Mouse (Mus musculus) myocyte (in vitro differentiated cells): ENCODE data around the gene Nid1. TPM values are rescaled to one million over a fixed set of nuclear protein-coding genes. Genes with fewer than 3 reads are reported as not detected.
"Not testable (repeated sequence)": the region's sequence is repeated elsewhere in the genome, so short reads cannot be mapped to it uniquely, and the experiment has no call there.

Experiments
- H3K27me3 ChIP-seq: one replicate; pipeline ENCODE4 v1.6.1; 2011; ENCODE audit not compliant: control insufficient read depth, insufficient read depth, insufficient read length
- H3K36me3 ChIP-seq: one replicate; pipeline ENCODE4 v1.6.1; 2011; ENCODE audit not compliant: control insufficient read depth, insufficient read depth
- H3K4me2 ChIP-seq: one replicate; pipeline ENCODE4 v1.6.1; 2011; ENCODE audit warnings: low read depth, control low read depth
- H3K4me3 ChIP-seq: one replicate; pipeline ENCODE4 v1.5.1; 2011; ENCODE audit warnings: mild to moderate bottlenecking, control low read depth, moderate library complexity
- H3K79me2 ChIP-seq: one replicate; pipeline ENCODE4 v1.6.1; 2011; ENCODE audit not compliant: control insufficient read depth, insufficient read depth
- H3ac ChIP-seq: one replicate; pipeline ENCODE4 v1.6.1; 2011; ENCODE audit not compliant: control insufficient read depth, insufficient read length
- CEBPB ChIP-seq: IDR thresholded peaks from 2 replicates; pipeline ENCODE4 v1.6.1; 2011; ENCODE audit warnings: mild to moderate bottlenecking, moderate library complexity; ENCODE audit not compliant: poor library complexity, insufficient read depth, severe bottlenecking
- E2F4 ChIP-seq: IDR thresholded peaks from one replicate; pipeline ENCODE4 v1.6.1; 2011; ENCODE audit warnings: mild to moderate bottlenecking, control low read depth, moderate library complexity; ENCODE audit not compliant: insufficient read depth
- POLR2A ChIP-seq: IDR thresholded peaks from one replicate; pipeline ENCODE4 v1.6.1; 2011; ENCODE audit warnings: low read depth, mild to moderate bottlenecking, control low read depth, moderate library complexity; ENCODE audit not compliant: insufficient read length
- TCF12 ChIP-seq: IDR thresholded peaks from one replicate; pipeline ENCODE4 v1.6.1; 2011; ENCODE audit warnings: mild to moderate bottlenecking, control low read depth; ENCODE audit not compliant: poor library complexity, insufficient read depth, severe bottlenecking
- USF1 ChIP-seq: IDR thresholded peaks from one replicate; pipeline ENCODE4 v1.6.1; 2011; ENCODE audit warnings: low read depth, mild to moderate bottlenecking, control low read depth, moderate library complexity
- polyA plus RNA-seq: library from polyadenylated mRNA; unstranded; fragments of >200 nt; fragmentation: generic; extraction: Trizol; gene quantifications from one replicate; pipeline ENCODE4 v1.2.1, GENCODE M21; 2012; ENCODE audit warnings: missing spikeins

The Nid1 gene
- polyA plus RNA-seq, 1 experiment = 52.1 TPM

- H3K4me2 ChIP-seq = no peak overlapping the region
- no peaks in the 10 kb centered on the region for H3K27me3 ChIP-seq
- H3K79me2 ChIP-seq = no peaks in the 10 kb centered on the region
- H3K36me3 ChIP-seq = no peaks in the 10 kb centered on the region
- TF ChIP-seq TCF12 = no peak
- TF ChIP-seq USF1 = no peak
- no peak for TF ChIP-seq E2F4
- no peak for TF ChIP-seq POLR2A
- no peak for TF ChIP-seq CEBPB
- no peak overlapping the region for H3ac ChIP-seq
- no peak overlapping the region for H3K4me3 ChIP-seq
These were observed 23.1 kb upstream of the Nid1 start for GRCm38 (mm10) chr13:13414206-13414605.

- not testable (repeated sequence) for H3ac ChIP-seq, H3K36me3 ChIP-seq, H3K4me3 ChIP-seq, H3K79me2 ChIP-seq, H3K4me2 ChIP-seq, H3K27me3 ChIP-seq
These were observed 22.0 kb upstream of the Nid1 start for GRCm38 (mm10) chr13:13415120-13416006.

GRCm38 (mm10) chr13:13416007-13416337, 21.4 kb upstream of the Nid1 start:
- not testable (repeated sequence) for H3K4me3 ChIP-seq, H3K27me3 ChIP-seq, H3ac ChIP-seq, H3K4me2 ChIP-seq, H3K79me2 ChIP-seq, H3K36me3 ChIP-seq

GRCm38 (mm10) chr13:13418859-13419258, 18.5 kb upstream of the Nid1 start:
- not testable (repeated sequence) for H3K27me3 ChIP-seq, H3K4me2 ChIP-seq, H3K79me2 ChIP-seq, H3K36me3 ChIP-seq, H3ac ChIP-seq, H3K4me3 ChIP-seq

- not testable (repeated sequence) for H3ac ChIP-seq, H3K79me2 ChIP-seq, H3K4me3 ChIP-seq, H3K4me2 ChIP-seq, H3K27me3 ChIP-seq, H3K36me3 ChIP-seq
These were observed 14.1 kb upstream of the Nid1 start for GRCm38 (mm10) chr13:13423301-13423700.

- H3K4me3 ChIP-seq, H3K4me2 ChIP-seq, H3K79me2 ChIP-seq, H3K27me3 ChIP-seq, H3ac ChIP-seq, H3K36me3 ChIP-seq: not testable (repeated sequence)
These were observed 1.2 kb upstream of the Nid1 start for GRCm38 (mm10) chr13:13436161-13436560.

GRCm38 (mm10) chr13:13438112-13438953, 982 bp downstream of the Nid1 start:
- not testable (repeated sequence) for H3ac ChIP-seq, H3K36me3 ChIP-seq, H3K27me3 ChIP-seq
- H3K79me2 ChIP-seq = peaks cover 11% of the 10 kb centered on the region
- peak overlapping the region; percentile 64 for H3K4me2 ChIP-seq
- H3K4me3 ChIP-seq = peak overlapping the region; percentile 24

GRCm38 (mm10) chr13:13445601-13446000, 8.2 kb downstream of the Nid1 start:
- not testable (repeated sequence) for H3K27me3 ChIP-seq

GRCm38 (mm10) chr13:13446711-13447443, 9.5 kb downstream of the Nid1 start:
- H3K79me2 ChIP-seq, H3ac ChIP-seq, H3K4me3 ChIP-seq, H3K27me3 ChIP-seq, H3K4me2 ChIP-seq, H3K36me3 ChIP-seq: not testable (repeated sequence)

More at GRCm38 (mm10) chr13:13445601-13446000, 8.2 kb downstream of the Nid1 start:
- H3K79me2 ChIP-seq, H3K36me3 ChIP-seq, H3K4me3 ChIP-seq, H3K4me2 ChIP-seq, H3ac ChIP-seq: not testable (repeated sequence)

GRCm38 (mm10) chr13:13449981-13450380, 12.6 kb downstream of the Nid1 start:
- H3ac ChIP-seq, H3K4me2 ChIP-seq, H3K36me3 ChIP-seq, H3K27me3 ChIP-seq, H3K4me3 ChIP-seq: not testable (repeated sequence)
- peaks cover 16% of the 10 kb centered on the region for H3K79me2 ChIP-seq

GRCm38 (mm10) chr13:13450931-13451330, 13.6 kb downstream of the Nid1 start:
- H3K79me2 ChIP-seq = peaks cover 16% of the 10 kb centered on the region
- not testable (repeated sequence) for H3K4me2 ChIP-seq, H3ac ChIP-seq, H3K4me3 ChIP-seq, H3K27me3 ChIP-seq, H3K36me3 ChIP-seq
